Mouse (Mus musculus) left cerebral cortex, adult 2 months (tissue): ENCODE measurements around the gene Ccnyl1. TPM values are rescaled to one million over a fixed set of nuclear protein-coding genes. Genes with fewer than 3 reads are reported as not detected.

Experiments
- DNase-seq, 2 experiments: peaks; one replicate each; pipeline ENCODE4 v3.0.0; 2021 to 2022; ENCODE audit warnings: low spot score in 2 of 2, mixed read lengths in 1 of 2; ENCODE audit errors: extremely low spot score in 1 of 2
- H3K27ac ChIP-seq: fragments of 200-600 bp; 2 replicates; pipeline ENCODE4 v1.8.1; 2022
- H3K4me3 ChIP-seq: fragments of 200-600 bp; 2 replicates; pipeline ENCODE4 v1.8.1; 2022
- CTCF ChIP-seq: fragments of 200-600 bp; IDR thresholded peaks from 2 replicates; pipeline ENCODE4 v1.8.1; 2022; ENCODE audit warnings: antibody characterized with exemption, mild to moderate bottlenecking, moderate library complexity
- intact Hi-C: fragments of 180-260 bp; cut with DNase I; formaldehyde crosslinking; loops from one replicate; pipeline ENCODE4 v1.15.1; 2025
- total RNA-seq, 2 experiments: library from RNA; stranded (reverse); gene quantifications; 2 replicates each; pipeline ENCODE4 v1.2.3; 2021

The Ccnyl1 gene
- total RNA-seq, 2 experiments from 2014 or later = 19.7 to 20.2 TPM

- Histone ChIP-seq H3K27ac (no peak overlapping the region), H3K4me3 (no peak overlapping the region)
- intact Hi-C loops = no loop called here
- TF ChIP-seq CTCF = no peak
- DNase-seq = no peak
Measured at GRCm38 (mm10) chr1:64673931-64674330, 16.3 kb upstream of the Ccnyl1 start.

- TF ChIP-seq CTCF = no peak
- no peak for DNase-seq
- H3K4me3 ChIP-seq = no peak overlapping the region
- no peak overlapping the region for H3K27ac ChIP-seq
- intact Hi-C loops = no loop called here
Measured at GRCm38 (mm10) chr1:64676060-64676839, 14.0 kb upstream of the Ccnyl1 start.

- intact Hi-C loops = no loop called here
- Histone ChIP-seq H3K27ac (no peak overlapping the region), H3K4me3 (no peak overlapping the region)
- no peak for DNase-seq
- TF ChIP-seq CTCF = no peak
Measured at GRCm38 (mm10) chr1:64681499-64681898, 8.8 kb upstream of the Ccnyl1 start.

DNA sequence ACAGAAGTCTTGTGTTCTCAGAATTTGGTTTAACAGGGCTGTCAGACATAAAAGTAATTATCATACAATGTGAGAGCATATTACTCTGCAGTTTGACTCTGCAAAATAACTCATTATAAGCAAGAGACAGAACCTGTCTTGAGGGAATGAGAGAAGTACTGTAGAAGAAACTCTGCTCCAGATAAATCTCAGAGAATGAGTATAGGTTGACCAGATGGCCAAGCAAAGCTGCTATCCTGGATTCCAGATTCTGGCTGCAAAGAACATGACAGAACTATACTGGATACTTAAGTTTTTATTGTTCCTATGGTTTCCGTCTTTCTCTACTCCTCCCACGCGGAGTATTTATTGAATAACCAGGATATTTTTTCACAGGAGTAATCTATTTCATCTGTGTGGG is 7.2 kb upstream of the Ccnyl1 start:
- no peak overlapping the region for H3K4me3 ChIP-seq
- intact Hi-C loops = no loop called here
- no peak overlapping the region for H3K27ac ChIP-seq
- TF ChIP-seq CTCF = no peak
- no peak for DNase-seq

- no peak for DNase-seq
- Histone ChIP-seq H3K27ac (no peak overlapping the region), H3K4me3 (no peak overlapping the region)
- intact Hi-C loops = no loop called here
- no peak for TF ChIP-seq CTCF
Measured at GRCm38 (mm10) chr1:64684440-64684839, 5.8 kb upstream of the Ccnyl1 start.

- TF ChIP-seq CTCF = no peak
- intact Hi-C loops = no loop called here
- no peak for DNase-seq
- H3K4me3 ChIP-seq = no peak overlapping the region
- no peak overlapping the region for H3K27ac ChIP-seq
Measured at GRCm38 (mm10) chr1:64688046-64688445, 2.2 kb upstream of the Ccnyl1 start.

DNA sequence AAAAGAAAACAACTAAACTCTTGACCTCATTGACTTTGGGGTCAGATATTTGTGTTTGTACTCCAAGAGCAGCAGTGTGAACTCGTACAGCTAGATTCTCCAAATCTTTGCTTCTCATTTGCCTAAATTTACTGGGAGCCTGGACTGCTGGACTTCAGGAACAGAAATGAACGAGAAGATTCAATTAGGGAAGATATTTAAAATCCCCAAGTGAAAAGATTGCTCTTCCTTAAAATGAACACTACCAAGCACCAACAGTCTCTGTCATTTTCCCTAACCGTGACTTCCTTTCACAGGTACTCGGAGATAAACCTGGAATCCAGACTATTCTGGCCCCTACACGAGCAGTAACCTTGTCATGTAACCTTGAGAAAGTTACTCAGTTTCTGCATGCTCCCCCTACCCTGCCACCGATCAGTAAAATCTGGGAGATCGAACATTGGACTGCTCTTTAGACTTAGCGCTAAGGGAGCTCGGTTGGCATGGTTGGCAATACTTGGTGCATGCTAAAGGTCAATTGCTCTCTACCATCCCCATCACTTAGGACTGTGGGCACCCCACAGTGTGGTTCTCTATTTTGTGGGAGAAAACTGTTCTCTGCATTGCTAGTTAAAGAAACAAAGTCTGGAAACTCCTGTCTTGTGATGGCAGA is 568 bp upstream of the Ccnyl1 start:
- intact Hi-C loops = loop anchor here (5.0 kb wide), 2 partner anchors 157 to 1022 kb away; partner anchors contain the start of gene Creb1
- H3K4me3 ChIP-seq = peak overlapping the region; percentile 94
- TF ChIP-seq CTCF = no peak
- no peak for DNase-seq
- no peak overlapping the region for H3K27ac ChIP-seq

- H3K4me3 ChIP-seq = peak overlapping the region; percentile 94
- peak overlapping the region; percentile 76 for H3K27ac ChIP-seq
- peak in 1 of 2 experiments; percentile 49 for DNase-seq
- intact Hi-C loops = loop anchor here (5.0 kb wide), 2 partner anchors 159 to 1024 kb away; partner anchors contain the start of gene Creb1
- TF ChIP-seq CTCF = no peak
Measured at GRCm38 (mm10) chr1:64691121-64691551, 881 bp downstream of the Ccnyl1 start.

- Histone ChIP-seq H3K27ac (peak overlapping the region; percentile 76; the same call in 1 of the 2 replicates), H3K4me3 (peak overlapping the region; percentile 94)
- no peak for DNase-seq
- intact Hi-C loops = loop anchor here (5.0 kb wide), 2 partner anchors 159 to 1024 kb away; partner anchors contain the start of gene Creb1
- no peak for TF ChIP-seq CTCF
Measured at GRCm38 (mm10) chr1:64691581-64691980, 1.3 kb downstream of the Ccnyl1 start.

GRCm38 (mm10) chr1:64695156-64695555 is 4.9 kb downstream of the Ccnyl1 start:
- H3K4me3 ChIP-seq = no peak overlapping the region
- no peak for TF ChIP-seq CTCF
- no peak for DNase-seq
- intact Hi-C loops = no loop called here
- no peak overlapping the region for H3K27ac ChIP-seq

- Histone ChIP-seq H3K4me3 (no peak overlapping the region), H3K27ac (no peak overlapping the region)
- TF ChIP-seq CTCF = no peak
- intact Hi-C loops = loop anchor here (10.0 kb wide), 1 partner anchor 967 kb away; the partner anchor contains the start of genes Fastkd2 and Mdh1b
- DNase-seq = no peak
Measured at GRCm38 (mm10) chr1:64701780-64702179, 11.5 kb downstream of the Ccnyl1 start.

GRCm38 (mm10) chr1:64705230-64705629 is 15.0 kb downstream of the Ccnyl1 start:
- no peak overlapping the region for H3K27ac ChIP-seq
- peak; percentile 63 to 67 for DNase-seq
- intact Hi-C loops = loop anchor here (10.0 kb wide), 1 partner anchor 970 kb away; the partner anchor contains the start of genes Fastkd2 and Mdh1b
- H3K4me3 ChIP-seq = no peak overlapping the region
- peak; percentile 69 for TF ChIP-seq CTCF
